Mouse (Mus musculus) cerebellum, postnatal 4 days (tissue): ENCODE measurements around the gene Ogdh.
A peak's percentile ranks its signal among the peaks of the same experiment; 100 is the strongest.
"Not testable (repeated sequence)": the region's sequence is repeated elsewhere in the genome, so short reads cannot be mapped to it uniquely, and the experiment has no call there.

Experiments
- DNase-seq, 2 experiments: peaks; one replicate each; pipeline ENCODE4 v3.0.0; 2022; ENCODE audit warnings: low spot score in 2 of 2, mixed read lengths in 1 of 2

Ogdh gene

DNA sequence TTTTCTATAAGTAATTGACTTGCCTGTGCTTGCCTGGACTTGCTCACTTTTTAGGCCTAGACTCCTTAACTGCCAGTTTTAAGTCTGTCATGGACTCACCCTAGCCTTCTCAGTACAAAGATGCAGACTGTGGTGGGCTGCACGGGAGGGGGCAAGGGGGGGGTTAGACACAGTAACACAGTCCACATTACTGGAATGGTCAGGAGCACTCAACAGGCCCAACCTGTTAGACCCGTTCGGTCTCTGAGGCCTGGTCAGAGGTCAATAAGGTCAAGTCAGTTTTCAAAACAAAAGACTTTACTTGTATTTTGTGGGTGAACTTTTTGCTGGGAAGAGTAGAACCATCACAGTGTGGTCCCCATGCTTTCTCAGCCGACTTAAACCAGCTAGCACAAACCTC, 75.7 kb downstream of the Ogdh start:
- DNase-seq: no peak

DNA sequence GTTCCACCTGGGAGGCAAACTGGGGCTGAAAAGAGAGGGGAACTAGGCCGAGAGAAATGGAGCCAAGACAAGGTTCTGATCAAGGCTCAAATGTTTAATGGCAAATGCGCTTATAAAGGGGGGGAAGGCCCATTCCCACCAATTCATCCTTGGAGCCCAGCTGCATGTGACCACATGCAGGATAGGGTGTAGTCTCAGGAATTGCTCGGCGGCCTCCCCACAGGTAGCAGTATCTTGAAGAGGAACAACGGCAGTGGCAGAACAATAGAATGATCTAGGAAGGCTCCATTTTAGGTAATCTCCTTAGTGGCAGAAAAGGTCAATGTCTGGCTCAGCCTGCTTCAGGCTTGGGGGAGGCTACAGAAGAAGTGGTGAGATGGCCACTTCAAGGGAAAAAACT, 76.6 kb downstream of the Ogdh start:
- not testable (repeated sequence) for DNase-seq

DNA sequence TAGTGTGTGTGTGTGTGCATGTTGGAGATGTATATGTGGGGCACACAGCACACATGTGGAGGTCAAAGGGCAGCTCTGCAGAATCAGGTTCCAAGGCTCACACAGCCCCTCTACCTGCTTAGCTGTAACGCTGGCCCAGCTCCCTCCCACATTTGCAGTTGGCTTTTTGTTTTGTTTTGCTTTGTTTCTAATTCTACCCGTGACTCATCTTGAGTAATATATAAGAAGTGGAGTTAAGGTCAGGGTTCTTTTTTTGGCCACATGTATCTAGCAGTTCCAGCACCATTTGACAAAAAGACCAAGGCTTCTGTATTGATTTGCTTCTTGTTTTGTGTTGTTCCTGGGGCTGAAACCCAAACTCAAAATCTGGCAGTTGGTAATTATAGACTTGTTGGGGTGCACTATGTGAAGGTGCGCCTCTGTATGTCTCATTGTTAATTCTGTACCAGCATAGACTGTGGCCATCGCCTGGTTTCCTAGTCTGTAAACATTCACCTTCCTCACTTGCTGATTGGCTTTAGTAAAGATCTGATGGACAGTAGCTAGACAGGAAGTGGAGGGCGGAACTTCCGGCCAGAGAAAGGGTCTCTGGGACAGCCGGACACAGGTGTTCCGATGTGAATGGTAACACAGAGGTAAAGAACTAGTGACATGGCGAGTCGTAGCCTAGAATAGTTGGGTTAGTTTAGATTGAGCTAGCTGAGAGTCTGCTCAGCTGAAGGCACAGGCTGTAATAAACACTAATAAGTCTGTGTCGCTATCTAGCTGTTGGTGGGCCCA, 80.1 kb downstream of the Ogdh start:
- no peak for DNase-seq

DNA sequence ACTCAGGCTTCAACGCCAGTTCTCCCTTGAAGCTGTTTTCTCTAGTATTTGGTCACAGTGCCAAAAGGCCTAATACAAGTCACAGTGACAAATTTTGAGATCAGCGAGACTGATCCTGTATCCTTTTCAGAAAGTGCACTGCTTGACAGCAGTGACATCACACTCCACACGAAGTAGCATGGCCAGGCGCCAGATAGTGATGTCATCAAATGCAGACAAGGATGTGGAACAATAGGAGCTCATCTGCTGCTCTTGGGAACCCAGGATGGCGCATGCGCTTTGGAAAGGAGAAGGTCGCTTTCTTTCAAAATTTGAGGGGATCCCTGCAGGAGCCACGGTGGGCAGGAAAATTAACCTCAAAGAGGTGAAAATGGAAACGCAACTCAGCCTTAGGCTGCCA, 81.4 kb downstream of the Ogdh start:
- DNase-seq: no peak

DNA sequence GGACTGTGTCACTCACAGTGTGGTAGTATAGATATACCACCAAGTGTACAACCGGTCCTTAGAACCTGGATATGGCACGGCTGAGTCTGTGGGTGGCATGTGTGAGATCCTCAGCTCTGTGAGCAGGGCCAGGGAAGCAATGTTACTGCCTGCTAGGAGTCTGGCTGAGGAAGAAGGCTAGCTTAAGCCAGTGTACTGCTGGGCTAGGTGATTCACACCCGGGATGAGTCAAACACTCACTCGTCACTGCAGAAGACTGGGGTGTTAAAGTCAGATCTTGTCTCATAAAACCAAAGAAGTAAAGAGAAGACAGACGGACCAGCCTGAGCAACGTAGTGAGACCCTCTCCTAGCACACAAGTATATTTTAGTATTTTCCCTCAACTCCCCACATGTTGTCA, 89.5 kb downstream of the Ogdh start:
- DNase-seq: no peak

DNA sequence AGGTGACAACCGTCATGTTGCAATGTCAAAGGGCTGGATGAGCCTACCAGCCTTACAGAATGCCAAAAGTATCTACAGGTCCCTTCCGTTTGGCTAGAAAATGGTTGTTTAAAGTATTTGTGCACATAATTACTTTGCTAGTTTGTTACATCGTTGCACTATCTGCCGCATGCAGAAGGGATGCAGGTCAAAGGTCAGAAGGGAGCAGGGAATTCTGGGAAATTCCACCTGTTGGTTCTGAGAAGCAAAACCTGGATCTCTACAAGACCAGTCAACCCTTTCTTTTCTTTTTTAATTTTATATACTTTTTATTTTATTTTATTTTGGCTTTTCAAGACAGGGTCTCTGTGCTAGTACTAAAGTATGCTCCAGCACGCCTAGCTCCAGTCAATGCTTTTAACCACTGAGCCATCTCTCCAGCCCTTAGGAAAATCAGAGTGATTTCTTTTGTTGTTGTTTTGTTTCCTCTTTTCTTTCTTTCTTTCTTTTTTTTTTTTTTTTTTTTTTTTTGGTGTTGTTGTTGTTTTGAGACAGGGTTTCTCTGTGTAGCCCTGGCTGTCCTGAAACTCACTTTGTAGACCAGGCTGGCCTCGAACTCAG, 96.8 kb downstream of the Ogdh start:
- no peak for DNase-seq

DNA sequence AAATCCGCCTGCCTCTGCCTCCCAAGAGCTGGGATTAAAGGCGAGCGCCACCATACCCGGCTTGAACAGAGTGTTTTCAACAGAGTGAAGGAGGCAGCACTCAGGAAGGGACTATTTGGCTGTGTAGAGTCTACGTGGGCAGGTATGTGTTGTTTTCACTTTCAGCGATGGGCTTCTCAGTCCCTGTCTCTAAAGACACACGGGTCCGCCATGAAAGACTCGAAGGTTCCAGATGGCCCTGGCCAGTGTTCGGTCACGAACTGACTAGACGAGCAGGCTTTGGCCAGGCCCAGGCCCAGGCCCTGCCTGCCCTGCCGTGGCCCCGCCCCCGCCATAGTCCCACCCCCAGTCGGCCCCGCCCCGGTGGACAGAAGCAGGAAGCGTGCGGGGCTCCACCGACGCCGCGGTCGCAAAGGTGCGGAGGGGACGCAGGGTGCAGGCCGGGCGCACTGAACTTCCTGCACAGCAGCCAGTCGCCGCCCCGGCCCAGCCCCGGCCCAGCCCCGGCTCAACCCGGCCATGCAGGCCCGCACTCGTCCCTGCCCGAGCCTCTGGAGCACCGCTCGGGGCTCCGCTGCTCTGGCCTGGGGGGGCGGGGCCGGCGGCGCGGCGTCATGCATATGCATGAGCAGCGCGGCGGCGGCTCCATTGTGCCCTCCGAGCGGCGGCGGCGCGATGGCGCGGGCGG, 97.4 kb downstream of the Ogdh start, which contains the start of gene Zmiz2:
TSS of gene Zmiz2 (plus strand) at position 349 of the 688 bp plus-strand sequence.
- DNase-seq: peak; percentile 81 to 95

DNA sequence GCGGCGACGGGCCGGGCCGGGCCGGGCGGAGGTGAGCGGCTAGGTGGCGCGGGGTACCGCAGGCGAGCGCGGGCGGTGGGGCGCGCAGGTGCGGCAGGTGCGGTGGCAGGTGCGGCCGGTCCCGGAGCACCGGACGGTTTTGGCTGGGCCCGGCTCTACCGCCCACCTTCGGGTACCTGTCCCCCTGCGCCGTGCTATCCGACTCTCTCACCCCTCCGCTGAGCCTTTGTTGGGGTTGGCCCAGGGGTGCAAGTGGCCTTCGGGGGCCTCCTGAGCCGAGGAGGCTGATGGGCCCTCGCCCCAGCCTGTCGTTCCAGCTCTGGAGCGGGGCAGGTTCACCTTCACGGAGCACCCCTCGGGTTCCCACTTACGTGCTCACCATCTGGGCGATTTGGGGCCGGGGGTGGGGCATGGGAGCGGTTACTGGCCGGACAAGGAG, 98.1 kb downstream of the Ogdh start:
- DNase-seq: no peak

DNA sequence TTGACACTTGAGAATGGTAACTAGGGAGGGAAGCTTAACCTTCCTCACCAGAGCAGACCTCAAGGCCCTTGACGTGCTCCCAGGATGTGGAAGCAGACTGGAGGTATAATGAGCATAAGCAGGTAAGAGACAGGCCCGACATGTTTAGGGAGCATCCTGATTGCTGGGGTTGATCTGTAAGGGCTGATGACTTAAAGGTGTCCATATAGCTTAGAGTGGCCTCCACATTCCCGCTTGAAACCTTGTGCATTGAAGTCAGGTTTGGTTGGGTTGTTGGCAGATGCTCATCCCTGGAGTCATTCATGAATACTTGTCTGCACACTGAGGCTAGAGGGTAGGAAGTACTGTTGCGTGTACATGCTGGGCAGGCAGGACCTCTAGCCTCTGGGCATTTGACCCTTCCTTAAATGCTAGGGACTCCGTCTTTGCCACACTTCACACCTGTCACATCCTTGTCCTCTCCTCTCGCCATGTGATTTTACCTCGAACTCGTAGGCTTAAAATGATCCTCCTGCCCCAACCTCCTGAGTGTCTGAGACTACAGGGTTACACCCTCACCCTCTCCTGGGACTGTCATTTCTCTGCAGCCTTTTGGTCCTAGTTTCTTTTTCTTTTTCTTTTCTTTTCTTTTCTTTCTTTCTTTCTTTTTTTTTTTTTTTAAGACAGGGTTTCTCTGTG, 99.1 kb downstream of the Ogdh start:
- DNase-seq: no peak

DNA sequence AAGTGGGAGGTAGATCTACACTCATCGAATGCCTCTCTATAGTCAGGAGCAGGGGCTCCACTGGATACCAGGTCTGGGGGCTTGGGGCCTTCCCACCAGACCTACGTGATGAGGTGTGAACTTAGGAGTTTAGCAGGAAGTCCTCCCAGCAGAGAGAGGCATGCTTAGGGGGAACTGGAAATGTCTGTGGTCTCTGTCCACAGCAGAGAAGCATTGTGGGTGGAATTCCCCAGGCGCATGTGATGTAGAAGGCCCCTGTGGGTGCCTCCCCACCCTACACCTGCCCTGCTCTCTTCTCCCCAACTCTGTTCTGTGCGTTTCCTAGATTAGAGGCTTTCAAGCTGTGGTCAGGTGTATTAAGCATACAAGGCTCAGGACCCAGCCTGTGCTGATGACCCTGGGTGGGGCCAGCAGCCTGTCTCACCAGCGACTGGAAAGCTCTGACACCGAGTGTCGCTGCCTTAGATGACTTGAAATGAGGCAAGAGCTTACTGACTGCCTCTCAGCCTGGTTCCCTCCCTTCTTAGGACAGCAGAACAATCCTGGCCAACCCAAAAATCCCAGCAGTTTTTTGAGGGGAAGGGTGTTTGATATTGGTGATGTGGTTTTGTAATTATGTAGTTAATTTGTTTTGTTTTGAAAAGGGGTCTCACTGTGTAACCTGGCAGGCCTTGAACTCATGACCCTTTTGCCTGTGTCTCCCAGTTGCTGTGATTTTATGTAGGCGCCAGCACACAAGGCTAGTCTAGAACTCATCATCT, 100.3 kb downstream of the Ogdh start:
- no peak for DNase-seq

DNA sequence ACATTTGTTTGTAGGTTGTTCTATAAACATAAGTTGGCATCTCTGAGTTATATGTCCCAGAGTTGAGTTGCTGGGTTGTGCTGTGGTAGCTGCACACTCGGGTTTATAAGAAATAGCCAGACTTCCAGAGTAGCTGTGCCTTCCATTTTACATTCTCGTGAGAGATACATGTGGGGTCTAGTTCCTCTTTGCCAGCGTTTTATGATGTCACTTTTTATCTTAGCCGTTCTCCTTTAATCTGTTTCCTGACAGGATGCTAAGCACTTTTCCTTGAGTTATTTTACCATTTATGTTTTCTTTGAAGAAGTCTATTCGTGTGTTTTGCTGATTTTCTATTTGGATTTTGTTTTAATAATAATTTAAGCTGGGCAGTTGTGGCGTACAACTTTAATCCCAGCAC, 101.4 kb downstream of the Ogdh start:
- DNase-seq: no peak

DNA sequence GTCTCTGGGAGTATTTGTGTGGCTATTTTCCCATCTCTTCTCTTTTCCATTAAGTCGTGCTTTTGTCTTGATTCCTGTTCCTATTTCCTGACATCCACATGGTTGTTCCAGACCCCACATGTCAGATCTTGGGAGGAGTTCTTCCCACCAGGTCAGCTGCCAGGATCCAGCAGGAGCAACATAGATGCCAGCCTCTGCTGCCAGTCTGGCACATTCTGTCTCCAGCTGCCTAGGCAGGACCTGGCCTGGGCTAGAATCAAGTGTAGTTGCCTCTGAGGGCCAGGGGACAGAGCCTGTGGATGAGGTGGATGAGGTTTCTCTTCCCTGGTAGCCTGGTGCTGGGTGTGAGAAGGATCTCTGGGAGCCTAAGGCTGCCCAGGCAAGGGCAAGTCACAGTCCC, 102.4 kb downstream of the Ogdh start:
- peak in 1 of 2 experiments; percentile 52 for DNase-seq

DNA sequence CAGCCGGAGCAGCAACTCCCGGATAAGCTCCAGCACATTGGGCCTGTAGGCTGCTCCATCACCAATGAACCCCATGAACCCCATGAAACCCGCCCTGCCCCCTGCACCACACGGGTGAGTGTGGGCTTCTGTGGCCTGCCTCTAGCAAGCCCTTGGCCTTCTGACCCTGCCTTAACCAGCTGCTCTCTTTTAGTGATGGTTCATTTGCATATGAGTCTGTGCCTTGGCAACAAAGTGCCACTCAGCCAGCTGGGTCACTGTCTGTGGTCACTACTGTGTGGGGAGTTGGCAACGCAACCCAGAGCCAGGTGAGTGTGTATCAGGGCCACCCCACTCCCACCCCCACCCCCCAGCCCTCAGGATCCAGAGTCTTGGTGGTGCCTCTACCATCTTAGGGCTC, 104.1 kb downstream of the Ogdh start:
- no peak for DNase-seq

DNA sequence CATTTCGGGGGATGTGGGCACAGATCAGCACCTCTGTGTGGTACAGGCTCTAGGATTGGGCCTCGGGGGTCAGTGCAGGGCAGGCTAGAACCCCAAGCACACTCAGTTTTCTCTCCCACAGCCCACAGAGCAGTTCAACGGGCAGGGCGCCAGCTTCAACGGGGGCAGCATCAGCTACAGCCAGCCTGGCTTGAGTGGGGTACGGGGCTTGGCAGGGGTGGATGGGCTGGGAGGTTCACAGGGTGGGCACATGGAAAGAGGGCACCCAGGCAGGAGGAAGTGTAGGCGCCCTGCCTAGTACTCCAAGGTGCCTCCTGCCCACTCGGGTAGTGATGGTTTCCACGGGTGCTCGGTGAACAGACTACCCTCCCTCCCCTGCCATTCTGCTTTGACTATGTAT, 106.7 kb downstream of the Ogdh start:
- no peak for DNase-seq

DNA sequence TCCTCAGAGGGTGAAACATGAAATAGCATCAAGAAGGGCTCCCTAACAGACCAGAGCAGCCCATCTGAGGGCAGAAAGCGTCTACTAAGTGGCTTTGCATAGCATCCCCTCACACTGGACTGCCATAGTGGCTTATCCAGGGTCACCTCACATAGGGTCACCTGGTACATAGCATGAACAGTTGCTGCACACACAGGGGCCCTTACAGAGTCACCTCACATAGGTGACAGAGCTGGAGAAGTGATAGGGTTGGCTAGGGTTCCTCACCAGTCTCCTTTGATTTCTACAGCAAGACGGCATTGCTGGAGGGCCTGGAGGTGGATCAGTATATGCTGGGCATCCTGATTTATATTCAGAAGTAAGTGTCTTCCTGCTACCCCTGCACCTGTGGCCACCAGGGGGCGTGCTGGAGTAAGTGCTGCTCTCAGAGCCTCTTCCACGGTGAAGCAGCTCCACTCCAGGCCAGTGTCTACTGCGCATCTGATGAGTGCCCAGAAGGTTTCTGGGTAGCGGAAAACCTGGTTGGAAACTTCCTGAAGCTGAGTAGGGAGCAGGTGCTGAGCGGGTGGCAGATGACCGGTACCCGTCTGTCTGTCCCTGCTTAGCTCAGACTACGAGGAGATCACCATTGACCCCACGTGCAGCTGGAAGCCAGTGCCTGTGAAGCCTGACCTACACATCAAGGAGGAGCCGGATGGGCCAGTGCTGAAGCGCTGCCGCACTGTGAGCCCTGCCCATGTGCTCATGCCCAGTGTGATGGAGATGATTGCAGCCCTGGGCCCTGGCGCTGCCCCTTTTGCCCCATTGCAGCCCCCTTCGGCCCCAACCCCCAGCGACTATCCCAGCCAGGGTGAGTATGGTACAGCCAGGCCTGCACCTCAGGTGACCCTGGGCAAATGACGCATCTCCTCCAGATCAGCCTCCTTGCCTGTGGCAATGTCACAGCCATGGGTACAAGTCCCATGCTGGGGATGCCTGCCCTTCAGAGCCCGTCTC, 111.4 kb downstream of the Ogdh start:
- DNase-seq: peak in 1 of 2 experiments; percentile 57

DNA sequence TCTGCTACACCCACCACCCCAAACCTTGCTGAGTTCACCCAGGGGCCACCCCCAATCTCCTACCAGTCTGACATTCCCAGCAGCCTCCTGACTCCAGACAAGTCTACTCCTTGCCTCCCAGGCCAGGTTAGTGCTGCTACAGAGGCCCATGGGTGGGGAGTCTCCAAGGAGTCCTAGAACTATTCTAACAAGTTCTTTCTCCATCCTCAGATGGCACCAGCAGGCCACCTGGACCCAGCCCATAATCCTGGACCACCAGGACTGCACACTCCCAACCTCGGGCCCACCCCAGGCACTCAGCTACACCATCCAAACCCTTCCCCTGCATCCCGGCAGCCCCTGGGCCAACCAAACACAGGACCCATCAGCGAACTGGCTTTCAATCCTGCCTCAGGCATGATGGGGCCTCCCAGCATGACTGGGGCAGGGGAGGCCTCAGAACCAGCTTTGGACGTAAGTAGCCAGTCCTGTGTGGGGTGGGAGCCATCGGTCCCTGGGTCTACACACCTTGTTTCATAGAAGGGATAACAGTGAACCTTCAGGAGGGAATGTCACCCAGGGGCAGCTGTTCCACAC, 112.5 kb downstream of the Ogdh start:
- no peak for DNase-seq

DNA sequence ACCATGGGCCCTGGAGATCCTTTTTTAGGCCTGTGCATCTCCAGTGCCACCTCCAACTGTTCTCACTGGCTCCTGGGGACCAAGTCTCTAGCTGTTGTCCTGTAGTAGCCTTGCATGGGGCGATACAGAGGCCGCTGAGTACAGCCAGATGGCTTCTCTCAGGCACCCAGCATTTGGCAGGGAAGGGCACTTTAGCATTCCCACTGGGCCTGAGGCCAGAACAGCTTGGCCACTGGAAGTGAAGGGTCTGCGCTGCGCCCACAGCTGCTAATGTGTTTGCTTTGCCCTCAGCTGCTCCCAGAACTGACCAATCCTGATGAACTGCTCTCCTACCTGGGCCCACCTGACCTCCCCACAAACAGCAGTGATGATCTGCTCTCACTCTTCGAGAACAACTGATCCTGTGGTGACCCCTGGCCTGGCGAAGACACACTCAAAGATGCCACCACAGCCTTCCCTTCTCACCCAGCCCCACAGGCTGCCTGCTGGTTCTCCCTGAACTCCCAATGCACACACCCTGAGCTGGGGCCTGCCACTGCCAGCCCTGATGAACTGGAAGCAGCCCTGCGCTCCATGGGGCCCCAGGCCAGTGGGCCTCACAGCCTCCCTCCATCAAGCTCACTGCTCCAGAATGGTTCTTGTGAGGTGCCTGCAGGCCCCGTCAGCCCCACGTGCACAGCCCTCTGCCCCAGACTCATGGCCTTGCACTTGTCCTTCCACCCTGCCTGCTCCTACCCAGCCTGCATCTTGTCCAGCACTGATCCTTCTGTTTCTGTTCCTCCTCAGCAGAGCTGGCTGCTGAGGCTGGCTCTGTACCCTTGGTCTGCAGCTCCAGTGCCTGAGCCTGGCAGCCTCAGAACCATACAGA, 113.5 kb downstream of the Ogdh start:
- DNase-seq: peak in 1 of 2 experiments; percentile 62

DNA sequence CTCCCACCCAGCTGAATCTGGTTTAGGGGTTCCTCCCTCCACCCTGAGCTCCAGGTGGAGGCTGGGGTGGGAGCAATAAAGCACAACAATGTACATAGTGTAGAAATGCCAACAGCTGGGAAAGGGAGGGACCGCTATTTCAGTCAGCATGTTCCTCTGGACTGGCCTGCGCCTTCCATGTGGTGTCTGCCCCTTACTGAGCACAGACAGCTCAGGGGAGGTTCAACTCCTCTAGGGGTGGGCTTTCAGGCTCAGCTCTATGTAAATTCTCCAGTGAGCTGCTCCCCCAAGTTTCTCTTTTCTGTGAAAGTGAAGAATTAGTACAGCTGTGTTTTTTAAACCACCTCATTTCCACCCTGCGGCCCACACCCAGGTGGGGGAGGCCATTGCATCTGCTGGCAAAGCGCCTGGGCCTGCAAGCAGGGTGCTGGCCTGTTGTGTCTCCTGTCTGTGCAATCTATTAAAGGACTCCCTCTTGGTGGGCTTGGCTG, 114.2 kb downstream of the Ogdh start:
- DNase-seq: no peak
